Mouse (Mus musculus) urinary bladder, postnatal 0 days (tissue): ENCODE data around the gene Cd68. TPM values are rescaled to one million over a fixed set of nuclear protein-coding genes. Genes with fewer than 3 reads are reported as not detected.

Experiments used
- microRNA counts: library from miRNA; unstranded; fragments of <30 nt; microRNA quantifications from one replicate; lab custom pipeline; 2016
- microRNA-seq: library from miRNA; unstranded; fragments of <30 nt; microRNA quantifications from one replicate; pipeline ENCODE4, GENCODE M21; 2016
- polyA plus RNA-seq: library from polyadenylated mRNA; unstranded; fragments of >200 nt; fragmentation: Nextera tagmentation; extraction: Ambion mirVana; gene quantifications from 2 replicates; pipeline ENCODE4 v1.2.1, GENCODE M21; 2015

Cd68 gene
- polyA plus RNA-seq, result 27.9 and 48.1 TPM in 2 replicates

GRCm38 (mm10) chr11:69665961-69666664, at the start of gene Cd68:
Gene Cd68 (minus strand): TSS chr11:69666153.

GRCm38 (mm10) chr11:69695361-69696181, 29.6 kb upstream of the Cd68 start, which contains the start of the genes Tnfsf12 and Tnfsfm13:
Gene Tnfsf12 (minus strand): TSS chr11:69695849.
Gene Tnfsfm13 (minus strand): TSS chr11:69696098.

GRCm38 (mm10) chr11:69685526-69686148, 19.7 kb upstream of the Cd68 start, which contains the start of gene Tnfsf13:
Gene Tnfsf13 (minus strand): TSS chr11:69685784.

GRCm38 (mm10) chr11:69681314-69682208, 15.6 kb upstream of the Cd68 start, which contains the start of gene Senp3:
Gene Senp3 (minus strand): TSS chr11:69682084.

GRCm38 (mm10) chr11:69672211-69672706, 6.3 kb upstream of the Cd68 start, which contains the start of gene Eif4a1:
Gene Eif4a1 (minus strand): TSS chr11:69672423.

GRCm38 (mm10) chr11:69662213-69662966, 3.6 kb downstream of the Cd68 start, which contains the start of gene Mpdu1:
Gene Mpdu1 (minus strand): TSS chr11:69662642.

GRCm38 (mm10) chr11:69655264-69656064, 10.5 kb downstream of the Cd68 start, which contains the start of gene Sox15:
Gene Sox15 (plus strand): TSS chr11:69655314.

GRCm38 (mm10) chr11:69632284-69633089, 33.5 kb downstream of the Cd68 start, which contains the start of gene Fxr2:
Gene Fxr2 (plus strand): TSS chr11:69632990.

GRCm38 (mm10) chr11:69621571-69622268, 44.2 kb downstream of the Cd68 start, which contains the start of gene Sat2:
Gene Sat2 (plus strand): TSS chr11:69622024.

GRCm38 (mm10) chr11:69617805-69618204, 48.1 kb downstream of the Cd68 start, which contains the start of gene Shbg:
Gene Shbg (minus strand): TSS chr11:69617905.

MicroRNA genes within 50 kb of the gene (microRNA counts, 519-probe panel; counts per million panel counts)
- microRNA mmu-miR-1934 (lab: Ali Mortazavi, UCI), result not detected
- microRNA mmu-miR-467f (lab: Ali Mortazavi, UCI), result 3,529 counts per million, percentile 60 among the panel's probes with 10 or more counts

Small RNA genes within 50 kb of the gene (microRNA-seq; reads per million reads assigned to microRNA genes)
- gene Mir1934 (2.5 reads per million), gene Mir467f (not detected)

Other genes starting within 250 kb of the Cd68 start
- gene Dnah2, start 117.0 kb downstream of the Cd68 start, polyA plus RNA-seq, result 0.13 and 0.16 TPM in 2 replicates
- gene Efnb3, start 105.9 kb downstream of the Cd68 start, polyA plus RNA-seq, result 3.4 and 3.7 TPM in 2 replicates
- gene Wrap53, start 85.9 kb downstream of the Cd68 start, polyA plus RNA-seq, result 8.2 and 8.8 TPM in 2 replicates
- 44.4 and 46.3 TPM in 2 replicates for gene Trp53, start 85.8 kb downstream of the Cd68 start, polyA plus RNA-seq
- 13.2 and 14.4 TPM in 2 replicates for gene Atp1b2, start 60.2 kb downstream of the Cd68 start, polyA plus RNA-seq
- gene Shbg, start 48.2 kb downstream of the Cd68 start, polyA plus RNA-seq, result not detected in 2 replicates
- 19.2 and 22.9 TPM in 2 replicates for gene Sat2, start 44.1 kb downstream of the Cd68 start, polyA plus RNA-seq
- 12.5 and 13.6 TPM in 2 replicates for gene Fxr2, start 33.2 kb downstream of the Cd68 start, polyA plus RNA-seq
- gene Sox15, start 10.8 kb downstream of the Cd68 start, polyA plus RNA-seq, result 3.2 and 7.1 TPM in 2 replicates
- gene Mpdu1, start 3.5 kb downstream of the Cd68 start, polyA plus RNA-seq, result 33.5 and 41.2 TPM in 2 replicates
- gene Eif4a1, start 6.3 kb upstream of the Cd68 start, polyA plus RNA-seq, result 378 and 433 TPM in 2 replicates
- gene Senp3, start 15.9 kb upstream of the Cd68 start, polyA plus RNA-seq, result 46.3 and 49.8 TPM in 2 replicates
- 0.47 and 0.62 TPM in 2 replicates for gene Tnfsf13, start 19.6 kb upstream of the Cd68 start, polyA plus RNA-seq
- gene Tnfsf12, start 29.7 kb upstream of the Cd68 start, polyA plus RNA-seq, result 17.2 and 17.8 TPM in 2 replicates
- gene Tnfsfm13, start 29.9 kb upstream of the Cd68 start, polyA plus RNA-seq, result 4.7 and 5.4 TPM in 2 replicates
- gene Polr2a, start 92.5 kb upstream of the Cd68 start, polyA plus RNA-seq, result 9.3 and 10.3 TPM in 2 replicates
- not detected in 2 replicates for gene Slc35g3, start 95.8 kb upstream of the Cd68 start, polyA plus RNA-seq
- 3.9 and 4.3 TPM in 2 replicates for gene Zbtb4, start 99.8 kb upstream of the Cd68 start, polyA plus RNA-seq
- 5.9 and 6.9 TPM in 2 replicates for gene Chrnb1, start 129.8 kb upstream of the Cd68 start, polyA plus RNA-seq
- 0.78 and 0.86 TPM in 2 replicates for gene Fgf11, start 135.7 kb upstream of the Cd68 start, polyA plus RNA-seq
- gene Tmem102, start 139.5 kb upstream of the Cd68 start, polyA plus RNA-seq, result 13.7 TPM in 2 replicates
- not detected in 2 replicates for gene Gm39566, start 149.1 kb upstream of the Cd68 start, polyA plus RNA-seq
- gene Spem2, start 152.3 kb upstream of the Cd68 start, polyA plus RNA-seq, result not detected in 2 replicates
- gene Spem1, start 156.0 kb upstream of the Cd68 start, polyA plus RNA-seq, result 0.25 TPM in 1 of 2 replicates, not detected in the other
- 3.0 and 3.5 TPM in 2 replicates for gene Nlgn2, start 171.6 kb upstream of the Cd68 start, polyA plus RNA-seq
- 421 and 430 TPM in 2 replicates for gene Tmem256, start 172.4 kb upstream of the Cd68 start, polyA plus RNA-seq
- gene Plscr3, start 180.2 kb upstream of the Cd68 start, polyA plus RNA-seq, result 94.6 and 111 TPM in 2 replicates
- 6.2 and 6.4 TPM in 2 replicates for gene Tnk1, start 192.6 kb upstream of the Cd68 start, polyA plus RNA-seq
- not detected in 2 replicates for gene Tmem95, start 211.9 kb upstream of the Cd68 start, polyA plus RNA-seq
- gene Kctd11, start 215.3 kb upstream of the Cd68 start, polyA plus RNA-seq, result 9.2 and 10.3 TPM in 2 replicates
- gene Acap1, start 229.4 kb upstream of the Cd68 start, polyA plus RNA-seq, result 0.14 and 0.47 TPM in 2 replicates
- gene 2810408A11Rik, start 234.8 kb upstream of the Cd68 start, polyA plus RNA-seq, result 2.4 and 2.8 TPM in 2 replicates
- gene Neurl4, start 234.9 kb upstream of the Cd68 start, polyA plus RNA-seq, result 3.3 and 4.0 TPM in 2 replicates
- 40.4 and 40.8 TPM in 2 replicates for gene Gps2, start 247.7 kb upstream of the Cd68 start, polyA plus RNA-seq